Mouse (Mus musculus) brain, embryonic 14.5 days (tissue): ENCODE data around the gene Trim17.

Source experiments
- CTCF ChIP-seq: fragments of 200-500 bp; IDR thresholded peaks from 2 replicates; pipeline ENCODE4 v1.5.1; 2012; ENCODE audit warnings: inconsistent platforms, mild to moderate bottlenecking, moderate library complexity, borderline replicate concordance; ENCODE audit not compliant: insufficient read depth, insufficient read length; ENCODE audit errors: extremely low read depth
- POLR2A ChIP-seq: fragments of 200-500 bp; IDR thresholded peaks from 2 replicates; pipeline ENCODE4 v1.6.1; 2012; ENCODE audit warnings: mild to moderate bottlenecking, inconsistent platforms, borderline replicate concordance; ENCODE audit not compliant: poor library complexity, insufficient read depth, insufficient read length, severe bottlenecking; ENCODE audit errors: extremely low read depth

GRCm38 (mm10) chr11:58929055-58929454 is 25.4 kb upstream of the Trim17 start:
- TF ChIP-seq CTCF (no peak), POLR2A (no peak)
